Mouse (Mus musculus) hindbrain, embryonic 15.5 days (tissue): ENCODE data around the gene Kcnma1. TPM values are rescaled to one million over a fixed set of nuclear protein-coding genes. Genes with fewer than 3 reads are reported as not detected.
A peak's percentile ranks its signal among the peaks of the same experiment; 100 is the strongest.

Experiments
- ATAC-seq: fragments of 200-750 bp; cut with Nextera tagmentation; 2 replicates; pipeline ENCODE4 v1.8.0; 2017; ENCODE audit warnings: low read depth, moderate number of reproducible peaks, moderate TSS enrichment; ENCODE audit not compliant: low FRiP score
- H3K27ac ChIP-seq: fragments of 300-500 bp; sonication (generic); replicated peaks from 2 replicates; pipeline ENCODE4 v1.5.1; 2015; ENCODE audit warnings: mild to moderate bottlenecking, inconsistent platforms
- H3K27me3 ChIP-seq: fragments of 300-500 bp; sonication (generic); 2 replicates; pipeline ENCODE4 v1.6.1; 2015; ENCODE audit warnings: control low read depth, inconsistent platforms
- H3K36me3 ChIP-seq: fragments of 300-500 bp; sonication (generic); 2 replicates; pipeline ENCODE4 v1.6.1; 2015; ENCODE audit warnings: control low read depth, inconsistent platforms
- H3K4me1 ChIP-seq: fragments of 300-500 bp; sonication (generic); replicated peaks from 2 replicates; pipeline ENCODE4 v1.6.1; 2015; ENCODE audit warnings: control low read depth, inconsistent platforms
- H3K4me2 ChIP-seq: fragments of 300-500 bp; sonication (generic); 2 replicates; pipeline ENCODE4 v1.6.1; 2015; ENCODE audit warnings: moderate library complexity, mild to moderate bottlenecking, inconsistent platforms
- H3K4me3 ChIP-seq: fragments of 300-500 bp; sonication (generic); 2 replicates; pipeline ENCODE4 v1.5.1; 2015; ENCODE audit warnings: mild to moderate bottlenecking, inconsistent platforms
- H3K9ac ChIP-seq: fragments of 300-500 bp; sonication (generic); 2 replicates; pipeline ENCODE4 v1.6.1; 2015; ENCODE audit warnings: inconsistent platforms
- H3K9me3 ChIP-seq: fragments of 300-500 bp; sonication (generic); 2 replicates; pipeline ENCODE4 v1.6.1; 2016; ENCODE audit warnings: control low read depth, inconsistent platforms
- WGBS: fragments of 180-500 bp; shearing (Covaris S2); methylation state at CpG from one replicate; pipeline ENCODE4 v1.1.7; 2015; 5-methylcytosine and 5-hydroxymethylcytosine counted together
- polyA plus RNA-seq: library from polyadenylated mRNA; unstranded; fragments of >200 nt; fragmentation: Nextera tagmentation; extraction: Ambion mirVana; gene quantifications from 2 replicates; pipeline ENCODE4 v1.2.1, GENCODE M21; 2015

Kcnma1 gene
- polyA plus RNA-seq, 1 experiment from 2014 or later: 16.6 TPM

- no peak overlapping the region for H3K9ac ChIP-seq
- WGBS: 97% methylated on average over 2 of the region's 2 CpGs
- ATAC-seq: no peak
Observed at GRCm38 (mm10) chr14:23430006-23430405, 584.3 kb downstream of the Kcnma1 start.

GRCm38 (mm10) chr14:23429043-23429442, 585.2 kb downstream of the Kcnma1 start:
- Histone ChIP-seq H3K36me3 (peaks cover 3% of the 10 kb centered on the region; the same call in 1 of the 2 replicates), H3K4me2 (no peak overlapping the region), H3K27me3 (no peaks in the 10 kb centered on the region), H3K27ac (no peak overlapping the region), H3K4me1 (no peaks in the 10 kb centered on the region), H3K9ac (no peak overlapping the region), H3K4me3 (no peak overlapping the region), H3K9me3 (no peaks in the 10 kb centered on the region)
- WGBS: 30% methylated on average over 4 of the region's 4 CpGs
- 0 out of 2 replicates have a peak, but pooled peaks have one; percentile 71 for ATAC-seq

More at GRCm38 (mm10) chr14:23430006-23430405, 584.3 kb downstream of the Kcnma1 start:
- H3K4me1 ChIP-seq: no peaks in the 10 kb centered on the region
- H3K4me3 ChIP-seq: no peak overlapping the region
- H3K4me2 ChIP-seq: no peak overlapping the region
- H3K36me3 ChIP-seq: peaks cover 3% of the 10 kb centered on the region; the same call in 1 of the 2 replicates
- no peaks in the 10 kb centered on the region for H3K27me3 ChIP-seq
- no peaks in the 10 kb centered on the region for H3K9me3 ChIP-seq
- H3K27ac ChIP-seq: no peak overlapping the region

- no peak for ATAC-seq
- 49% methylated on average over 12 of the region's 12 CpGs for WGBS
Observed at GRCm38 (mm10) chr14:23422481-23423040, 591.7 kb downstream of the Kcnma1 start.

DNA sequence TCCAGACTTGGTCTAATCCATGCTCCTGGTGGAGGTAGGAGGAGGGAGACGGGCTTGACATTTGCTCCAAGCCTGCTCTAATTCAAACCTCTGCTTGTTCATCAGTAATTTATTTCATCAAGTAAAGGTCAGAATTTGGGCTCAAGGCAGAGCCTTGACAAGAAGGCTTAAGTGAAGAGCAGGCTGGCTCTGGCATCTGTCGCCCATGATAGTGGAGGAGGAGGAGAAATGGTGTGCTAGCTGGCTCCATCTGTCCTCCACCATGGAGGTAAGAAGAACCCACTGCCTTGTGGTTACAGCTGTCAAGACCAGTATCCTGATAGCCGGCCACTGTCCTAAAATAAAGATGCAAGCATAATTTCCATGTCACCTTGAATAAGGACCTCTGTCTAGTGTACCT, 595.3 kb downstream of the Kcnma1 start:
- no peaks in the 10 kb centered on the region for H3K4me1 ChIP-seq
- H3K4me2 ChIP-seq: no peak overlapping the region
- no peak for ATAC-seq
- no peaks in the 10 kb centered on the region for H3K36me3 ChIP-seq
- 88% methylated on average over 3 of the region's 3 CpGs for WGBS
- no peaks in the 10 kb centered on the region for H3K9me3 ChIP-seq
- H3K4me3 ChIP-seq: no peak overlapping the region
- no peaks in the 10 kb centered on the region for H3K27me3 ChIP-seq
- no peak overlapping the region for H3K9ac ChIP-seq
- no peak overlapping the region for H3K27ac ChIP-seq

More at GRCm38 (mm10) chr14:23422481-23423040, 591.7 kb downstream of the Kcnma1 start:
- Histone ChIP-seq H3K9me3 (no peaks in the 10 kb centered on the region), H3K4me1 (no peaks in the 10 kb centered on the region), H3K27ac (no peak overlapping the region), H3K4me2 (no peak overlapping the region), H3K9ac (no peak overlapping the region), H3K27me3 (no peaks in the 10 kb centered on the region), H3K36me3 (no peaks in the 10 kb centered on the region), H3K4me3 (no peak overlapping the region)

DNA sequence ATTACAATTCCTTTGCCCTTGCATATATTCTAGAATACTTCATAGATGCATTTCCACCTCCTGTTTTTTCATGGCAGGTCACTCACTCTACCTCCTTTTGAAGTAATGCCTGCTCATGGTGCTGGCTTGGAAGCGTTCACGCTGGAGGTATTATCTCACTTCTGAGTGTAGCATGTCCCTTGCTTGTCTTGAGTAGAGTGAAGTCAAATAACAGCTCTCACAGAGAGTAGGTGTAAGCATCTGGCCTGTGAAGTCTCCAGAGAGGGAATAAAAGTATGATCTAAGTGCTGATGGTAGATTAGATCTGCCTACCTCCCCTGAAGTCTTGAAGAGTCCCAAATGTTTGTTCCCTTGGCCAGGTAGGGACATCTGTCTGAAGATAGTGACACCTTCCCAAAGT, 607.2 kb downstream of the Kcnma1 start:
- no peak overlapping the region for H3K4me2 ChIP-seq
- H3K27me3 ChIP-seq: no peaks in the 10 kb centered on the region

DNA sequence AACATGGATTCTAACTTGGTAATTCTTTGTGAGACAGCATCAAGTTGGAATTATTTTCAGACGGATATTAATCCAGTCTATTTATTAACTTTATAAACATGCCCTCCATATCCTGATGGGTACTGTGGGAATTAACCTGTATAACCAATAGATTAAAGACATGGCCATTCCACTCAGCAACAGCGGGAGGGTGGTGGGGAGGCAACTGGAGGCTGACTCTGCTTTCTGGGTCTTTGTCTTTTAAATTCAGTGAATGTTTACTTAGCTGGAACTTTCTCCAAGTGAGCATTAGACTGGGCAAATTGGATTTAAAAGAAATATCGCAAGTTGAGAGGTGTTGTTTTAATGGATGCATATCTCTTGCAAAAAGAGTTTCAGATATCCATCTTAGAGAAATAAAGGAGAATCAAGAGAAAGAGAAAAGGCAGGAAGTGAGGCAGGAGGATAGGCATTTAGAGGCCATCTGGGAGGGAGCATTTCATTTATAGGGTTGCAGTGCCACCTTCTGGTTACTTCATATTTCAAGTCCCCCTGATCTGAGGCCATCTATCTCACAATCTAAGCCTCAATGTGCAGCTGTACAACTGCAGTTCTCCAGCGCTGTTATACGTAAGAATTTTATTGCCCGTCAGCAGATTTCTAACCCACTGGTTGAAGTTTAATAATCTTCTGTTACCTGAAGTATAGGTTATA, 613.4 kb downstream of the Kcnma1 start:
- ATAC-seq: peak; percentile 84
- 16% methylated on average over 6 of the region's 6 CpGs for WGBS
- H3K9me3 ChIP-seq: no peaks in the 10 kb centered on the region

More for the DNA sequence above, 607.2 kb downstream of the Kcnma1 start:
- no peak overlapping the region for H3K9ac ChIP-seq
- H3K9me3 ChIP-seq: no peaks in the 10 kb centered on the region
- 94% methylated on average over 2 of the region's 2 CpGs for WGBS
- H3K36me3 ChIP-seq: no peaks in the 10 kb centered on the region
- no peak for ATAC-seq
- H3K4me3 ChIP-seq: no peak overlapping the region
- H3K27ac ChIP-seq: no peak overlapping the region
- H3K4me1 ChIP-seq: no peaks in the 10 kb centered on the region

DNA sequence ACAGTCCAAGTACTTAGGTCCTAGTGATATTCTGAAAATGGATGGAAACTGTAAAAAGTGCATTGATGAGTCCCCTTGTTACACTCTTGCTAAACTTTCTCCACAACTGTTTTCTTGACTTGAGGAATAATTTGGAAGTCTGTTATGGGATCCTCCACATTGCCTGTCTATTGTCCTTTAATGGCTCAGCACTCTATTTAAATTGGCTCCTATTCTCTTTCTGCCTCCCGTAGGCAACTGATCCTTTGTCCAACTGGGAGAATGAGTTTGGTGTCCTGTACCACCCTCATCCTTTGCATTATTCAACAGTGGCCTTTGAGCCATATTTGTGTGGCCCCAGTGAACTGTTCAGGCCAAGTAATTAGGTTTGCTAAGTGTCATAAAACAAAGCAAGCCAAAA, 616.6 kb downstream of the Kcnma1 start:
- no peaks in the 10 kb centered on the region for H3K27me3 ChIP-seq
- H3K4me2 ChIP-seq: no peak overlapping the region
- no peak for ATAC-seq
- H3K9me3 ChIP-seq: no peaks in the 10 kb centered on the region
- peaks cover 4% of the 10 kb centered on the region for H3K4me1 ChIP-seq
- 14% methylated on average over 1 of the region's 1 CpGs for WGBS
- no peaks in the 10 kb centered on the region for H3K36me3 ChIP-seq
- H3K9ac ChIP-seq: no peak overlapping the region
- H3K4me3 ChIP-seq: no peak overlapping the region
- no peak overlapping the region for H3K27ac ChIP-seq

More for the DNA sequence above, 613.4 kb downstream of the Kcnma1 start:
- H3K27me3 ChIP-seq: no peaks in the 10 kb centered on the region
- no peak overlapping the region for H3K9ac ChIP-seq
- peaks cover 4% of the 10 kb centered on the region for H3K4me1 ChIP-seq
- no peak overlapping the region for H3K27ac ChIP-seq
- H3K36me3 ChIP-seq: no peaks in the 10 kb centered on the region
- H3K4me3 ChIP-seq: no peak overlapping the region
- no peak overlapping the region for H3K4me2 ChIP-seq

- H3K36me3 ChIP-seq: no peaks in the 10 kb centered on the region
- WGBS: 59% methylated on average over 3 of the region's 3 CpGs
Observed at GRCm38 (mm10) chr14:23391566-23391965, 622.7 kb downstream of the Kcnma1 start.

DNA sequence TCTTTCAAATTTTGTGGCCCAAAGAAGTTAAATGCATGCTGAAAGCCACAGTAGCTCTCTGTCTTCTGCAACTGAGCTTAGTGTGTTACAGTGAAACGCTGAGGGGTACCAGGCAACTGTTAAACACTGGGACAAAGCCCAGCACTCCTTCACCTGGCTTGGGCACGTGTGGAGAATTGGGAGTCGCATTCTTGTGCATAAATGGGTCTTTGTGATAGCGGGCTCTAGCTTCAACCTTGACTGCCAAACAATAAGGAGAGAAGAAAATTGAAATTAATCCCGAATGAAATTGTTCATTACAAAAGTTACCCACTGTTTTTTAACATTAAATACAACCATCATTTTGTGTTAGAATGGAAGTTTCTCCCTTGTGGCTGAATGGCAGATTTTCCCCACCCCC, 623.5 kb downstream of the Kcnma1 start:
- Histone ChIP-seq H3K9ac (no peak overlapping the region), H3K9me3 (no peaks in the 10 kb centered on the region), H3K4me1 (peaks cover 22% of the 10 kb centered on the region; the same call in 1 of the 2 replicates), H3K36me3 (no peaks in the 10 kb centered on the region), H3K27me3 (no peaks in the 10 kb centered on the region), H3K4me3 (no peak overlapping the region), H3K27ac (no peak overlapping the region), H3K4me2 (no peak overlapping the region)
- no peak for ATAC-seq
- WGBS: 67% methylated on average over 5 of the region's 5 CpGs

More at GRCm38 (mm10) chr14:23391566-23391965, 622.7 kb downstream of the Kcnma1 start:
- no peak for ATAC-seq
- Histone ChIP-seq H3K9me3 (no peaks in the 10 kb centered on the region), H3K9ac (no peak overlapping the region), H3K4me1 (peaks cover 18% of the 10 kb centered on the region; the same call in 1 of the 2 replicates), H3K4me2 (no peak overlapping the region), H3K27me3 (no peaks in the 10 kb centered on the region), H3K4me3 (no peak overlapping the region), H3K27ac (no peak overlapping the region)

DNA sequence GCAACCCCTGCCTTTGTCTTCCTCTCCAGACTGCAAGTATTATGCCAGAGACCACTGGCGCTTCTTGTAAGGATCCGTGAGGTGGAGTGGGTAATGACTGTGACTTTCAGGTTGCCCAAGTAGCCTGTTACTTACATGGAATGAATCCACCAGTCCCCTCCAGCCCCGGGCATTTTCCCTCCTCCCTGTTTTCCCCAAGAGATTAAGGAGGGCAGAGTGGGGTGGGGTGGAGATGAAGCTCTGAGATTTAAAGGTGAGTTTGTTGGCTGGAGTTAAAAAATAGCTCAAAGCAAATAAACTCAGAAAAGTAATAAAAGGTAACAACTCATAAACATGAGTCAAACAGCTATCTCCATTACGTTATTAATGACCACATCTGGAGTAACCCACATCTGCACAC, 624.1 kb downstream of the Kcnma1 start:
- no peak overlapping the region for H3K27ac ChIP-seq
- no peak overlapping the region for H3K4me2 ChIP-seq
- no peaks in the 10 kb centered on the region for H3K27me3 ChIP-seq
- ATAC-seq: no peak
- WGBS: 67% methylated on average over 4 of the region's 4 CpGs
- H3K4me1 ChIP-seq: peaks cover 22% of the 10 kb centered on the region; the same call in 1 of the 2 replicates
- no peaks in the 10 kb centered on the region for H3K9me3 ChIP-seq
- H3K9ac ChIP-seq: no peak overlapping the region
- no peak overlapping the region for H3K4me3 ChIP-seq
- no peaks in the 10 kb centered on the region for H3K36me3 ChIP-seq

DNA sequence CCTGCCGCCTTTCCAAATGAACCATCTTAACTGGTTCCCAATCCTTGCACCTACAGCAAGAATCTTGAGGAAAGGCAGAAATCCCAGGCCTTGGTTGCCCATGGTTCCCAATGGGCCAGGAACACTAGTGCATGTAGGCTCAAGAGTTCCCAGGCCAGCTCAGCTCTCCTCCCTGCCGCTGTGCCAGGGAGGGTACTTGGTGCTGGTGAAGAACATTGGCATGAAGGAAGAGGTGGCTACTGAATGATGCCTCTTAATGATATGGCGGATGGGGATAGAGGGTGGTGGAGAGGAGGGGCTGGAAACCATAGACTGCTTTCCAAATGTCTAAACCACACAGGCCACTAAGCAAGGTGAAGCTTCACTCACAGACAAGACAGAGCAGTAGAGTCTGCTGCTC, 627.5 kb downstream of the Kcnma1 start:
- no peak overlapping the region for H3K4me2 ChIP-seq
- no peak for ATAC-seq
- H3K4me3 ChIP-seq: no peak overlapping the region
- no peaks in the 10 kb centered on the region for H3K9me3 ChIP-seq
- H3K27ac ChIP-seq: no peak overlapping the region
- H3K4me1 ChIP-seq: peaks cover 22% of the 10 kb centered on the region; the same call in 1 of the 2 replicates
- H3K9ac ChIP-seq: no peak overlapping the region
- 92% methylated on average over 3 of the region's 3 CpGs for WGBS
- no peaks in the 10 kb centered on the region for H3K36me3 ChIP-seq
- H3K27me3 ChIP-seq: no peaks in the 10 kb centered on the region

DNA sequence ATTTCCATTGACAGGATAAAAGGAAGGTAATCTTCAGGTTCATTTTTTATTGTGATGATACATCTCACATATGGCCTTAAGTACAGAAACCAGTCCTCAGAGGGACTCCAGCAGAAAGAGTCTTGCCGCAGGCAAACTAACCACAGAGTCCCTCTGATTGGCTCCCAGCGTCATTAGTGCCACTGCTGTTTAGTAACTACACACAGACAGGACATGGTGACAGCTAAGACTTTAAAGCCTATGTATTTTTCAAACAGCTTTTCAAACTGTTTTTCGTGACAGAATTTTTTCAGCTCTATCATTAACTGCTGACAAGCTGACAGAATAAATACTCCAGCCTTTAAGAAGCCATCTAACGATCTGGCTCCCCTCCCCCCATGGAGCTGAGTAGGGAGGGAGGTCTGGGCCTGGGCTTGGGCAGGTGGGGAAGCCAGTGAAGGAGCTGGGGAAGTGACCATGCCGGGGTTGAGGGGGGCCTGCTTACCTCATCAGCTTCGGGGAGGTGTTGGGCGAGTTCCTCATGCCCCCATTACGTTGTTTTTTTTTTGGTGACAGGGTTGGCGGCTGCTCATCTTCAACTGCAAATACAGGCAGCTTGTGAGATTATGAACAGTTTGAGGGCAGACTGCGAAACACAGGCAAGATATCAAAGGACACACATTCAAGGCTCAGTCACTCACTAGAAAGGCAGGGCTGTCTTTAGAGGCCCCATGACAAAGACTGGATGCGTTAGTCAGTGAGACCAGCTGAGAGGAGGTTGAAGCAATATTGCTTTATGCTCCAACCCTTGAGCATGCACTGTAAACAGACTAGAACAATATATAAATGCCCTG, 628.3 kb downstream of the Kcnma1 start:
- Histone ChIP-seq H3K9me3 (no peaks in the 10 kb centered on the region), H3K27ac (no peak overlapping the region), H3K36me3 (no peaks in the 10 kb centered on the region), H3K27me3 (no peaks in the 10 kb centered on the region), H3K4me2 (no peak overlapping the region), H3K4me3 (no peak overlapping the region), H3K4me1 (peaks cover 22% of the 10 kb centered on the region; the same call in 1 of the 2 replicates), H3K9ac (no peak overlapping the region)
- WGBS: 51% methylated on average over 11 of the region's 11 CpGs
- no peak for ATAC-seq
